Mouse (Mus musculus) lung, postnatal 0 days (tissue): ENCODE results near the gene Neurl1b. TPM values are rescaled to one million over a fixed set of nuclear protein-coding genes. Genes with fewer than 3 reads are reported as not detected.

ENCODE experiments used
- ATAC-seq: fragments of 200-750 bp; cut with Nextera tagmentation; 2 replicates; pipeline ENCODE4 v1.8.0; 2017; ENCODE audit warnings: moderate library complexity
- DNase-seq: peaks from one replicate; pipeline ENCODE4 v3.0.0-alpha.2; 2016; ENCODE audit warnings: low spot score
- H3K27ac ChIP-seq: fragments of 300-500 bp; sonication (generic); 2 replicates; pipeline ENCODE4 v1.5.1; 2014; ENCODE audit warnings: antibody characterized with exemption, mild to moderate bottlenecking, low read length, mixed read lengths
- H3K27me3 ChIP-seq: fragments of 300-500 bp; sonication (generic); replicated peaks from 2 replicates; pipeline ENCODE4 v1.6.1; 2014; ENCODE audit warnings: low read length, mixed read lengths; ENCODE audit not compliant: insufficient read depth
- H3K36me3 ChIP-seq: fragments of 300-500 bp; sonication (generic); 2 replicates; pipeline ENCODE4 v1.6.1; 2014; ENCODE audit warnings: low read length, mixed read lengths; ENCODE audit not compliant: insufficient read depth
- H3K4me1 ChIP-seq: fragments of 300-500 bp; sonication (generic); 2 replicates; pipeline ENCODE4 v1.6.1; 2014; ENCODE audit warnings: antibody characterized with exemption, low read depth, low read length, mixed read lengths; ENCODE audit not compliant: insufficient read depth
- H3K4me2 ChIP-seq: fragments of 300-500 bp; sonication (generic); replicated peaks from 2 replicates; pipeline ENCODE4 v1.6.1; 2014; ENCODE audit warnings: low read depth, mild to moderate bottlenecking, low read length, moderate library complexity, mixed read lengths
- H3K4me3 ChIP-seq: fragments of 300-500 bp; sonication (generic); 2 replicates; pipeline ENCODE4 v1.5.1; 2014; ENCODE audit warnings: low read depth, low read length
- H3K9ac ChIP-seq: fragments of 300-500 bp; sonication (generic); replicated peaks from 2 replicates; pipeline ENCODE4 v1.6.1; 2014; ENCODE audit warnings: low read depth, mild to moderate bottlenecking
- H3K9me3 ChIP-seq: fragments of 300-500 bp; sonication (generic); 2 replicates; pipeline ENCODE4 v1.6.1; 2016; ENCODE audit warnings: low read length, mixed read lengths
- CTCF ChIP-seq: IDR thresholded peaks from 2 replicates; pipeline ENCODE4 v1.5.1; 2016; ENCODE audit warnings: antibody characterized with exemption, mild to moderate bottlenecking
- EP300 ChIP-seq: IDR thresholded peaks from 2 replicates; pipeline ENCODE4 v1.6.1; 2016; ENCODE audit warnings: antibody characterized with exemption, mild to moderate bottlenecking, control low read depth
- WGBS: fragments of 180-500 bp; shearing (Covaris S2); extraction: QIAGEN DNeasy Blood & Tissue Kit; methylation state at CpG from one replicate; pipeline ENCODE4 v1.1.7; 2014; 5-methylcytosine and 5-hydroxymethylcytosine counted together
- polyA plus RNA-seq: library from polyadenylated mRNA; unstranded; fragments of >200 nt; fragmentation: Nextera tagmentation; extraction: Ambion mirVana; gene quantifications from 2 replicates; pipeline ENCODE4 v1.2.1, GENCODE M21; 2015

Gene Neurl1b
- polyA plus RNA-seq, 1 experiment from 2014 or later, result 0.98 TPM

DNA sequence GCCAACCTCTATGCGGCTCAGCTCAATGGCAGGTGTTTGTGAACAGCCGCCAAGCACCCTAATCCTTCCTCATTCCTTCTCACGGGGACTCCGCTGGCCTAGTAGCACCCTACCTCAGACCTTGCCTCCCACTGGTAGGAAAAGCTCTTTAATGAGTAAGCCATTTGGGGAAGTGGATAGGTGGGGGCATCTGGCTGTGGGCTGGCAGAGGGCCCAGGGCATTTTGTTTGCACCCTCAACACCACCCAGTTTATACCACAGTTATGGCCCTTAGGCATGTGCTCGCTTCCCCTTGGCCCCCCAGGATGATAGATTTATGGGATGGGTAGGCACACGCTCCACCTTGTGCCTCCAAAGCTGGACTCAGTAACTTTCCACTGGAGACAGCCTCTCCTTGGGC lies 7.8 kb downstream of the Neurl1b start:
- Histone ChIP-seq H3K4me2 (no peak overlapping the region), H3K36me3 (no peaks in the 10 kb centered on the region), H3K27ac (no peak overlapping the region), H3K9ac (no peak overlapping the region), H3K27me3 (no peaks in the 10 kb centered on the region), H3K4me3 (no peak overlapping the region), H3K9me3 (no peaks in the 10 kb centered on the region), H3K4me1 (peaks cover 10% of the 10 kb centered on the region; the same call in 1 of the 2 replicates)
- TF ChIP-seq EP300 (no peak), CTCF (no peak)
- DNase-seq (peak; percentile 76), ATAC-seq (peak; percentile 38)
- WGBS, result 55% methylated on average over 6 of the region's 6 CpGs

DNA sequence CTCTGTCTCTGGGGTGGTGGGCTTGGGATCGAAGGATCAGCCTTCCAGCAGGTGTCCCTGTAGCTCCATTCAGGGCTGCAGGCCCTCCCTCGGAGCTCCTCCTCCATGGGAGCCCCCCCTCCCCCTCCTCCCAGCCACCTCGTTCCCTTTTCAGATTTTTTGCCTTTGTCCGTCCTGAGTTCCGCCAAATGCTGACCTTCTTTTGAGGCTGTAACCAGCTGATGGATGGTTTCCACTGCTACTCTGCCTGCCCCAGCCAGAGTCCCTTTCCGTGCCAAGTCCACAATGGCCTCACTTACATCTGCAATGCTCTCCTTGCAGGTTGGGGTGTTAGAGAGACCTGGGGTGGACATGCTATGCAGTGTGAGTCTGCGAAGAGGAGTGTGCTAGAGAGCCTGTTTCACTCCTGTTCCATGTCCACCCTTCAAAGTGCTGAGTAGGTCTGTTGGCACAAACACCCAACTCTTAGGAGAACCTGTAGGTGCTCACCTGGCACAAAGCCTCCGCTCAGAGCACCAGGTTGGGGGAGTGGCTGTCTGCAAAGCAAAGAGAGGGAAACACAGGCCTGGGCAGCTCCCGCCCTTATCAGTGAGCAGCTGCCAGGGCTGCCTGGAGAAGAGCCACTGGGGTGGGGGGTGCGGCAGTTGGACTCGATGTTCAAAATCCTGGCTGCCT lies 9.5 kb downstream of the Neurl1b start:
- Histone ChIP-seq H3K27ac (peak overlapping the region; percentile 57; the same call in 1 of the 2 replicates), H3K4me2 (0 out of 2 replicates have a peak overlapping the region, but pooled peaks have one; percentile 33), H3K36me3 (no peaks in the 10 kb centered on the region), H3K9ac (no peak overlapping the region), H3K27me3 (no peaks in the 10 kb centered on the region), H3K4me3 (no peak overlapping the region), H3K4me1 (peaks cover 10% of the 10 kb centered on the region; the same call in 1 of the 2 replicates), H3K9me3 (no peaks in the 10 kb centered on the region)
- TF ChIP-seq CTCF (no peak; the same call in 1 of the 2 replicates), EP300 (no peak)
- WGBS, result 20% methylated on average over 11 of the region's 11 CpGs
- peak; percentile 94 for DNase-seq
- peak; percentile 83 for ATAC-seq

DNA sequence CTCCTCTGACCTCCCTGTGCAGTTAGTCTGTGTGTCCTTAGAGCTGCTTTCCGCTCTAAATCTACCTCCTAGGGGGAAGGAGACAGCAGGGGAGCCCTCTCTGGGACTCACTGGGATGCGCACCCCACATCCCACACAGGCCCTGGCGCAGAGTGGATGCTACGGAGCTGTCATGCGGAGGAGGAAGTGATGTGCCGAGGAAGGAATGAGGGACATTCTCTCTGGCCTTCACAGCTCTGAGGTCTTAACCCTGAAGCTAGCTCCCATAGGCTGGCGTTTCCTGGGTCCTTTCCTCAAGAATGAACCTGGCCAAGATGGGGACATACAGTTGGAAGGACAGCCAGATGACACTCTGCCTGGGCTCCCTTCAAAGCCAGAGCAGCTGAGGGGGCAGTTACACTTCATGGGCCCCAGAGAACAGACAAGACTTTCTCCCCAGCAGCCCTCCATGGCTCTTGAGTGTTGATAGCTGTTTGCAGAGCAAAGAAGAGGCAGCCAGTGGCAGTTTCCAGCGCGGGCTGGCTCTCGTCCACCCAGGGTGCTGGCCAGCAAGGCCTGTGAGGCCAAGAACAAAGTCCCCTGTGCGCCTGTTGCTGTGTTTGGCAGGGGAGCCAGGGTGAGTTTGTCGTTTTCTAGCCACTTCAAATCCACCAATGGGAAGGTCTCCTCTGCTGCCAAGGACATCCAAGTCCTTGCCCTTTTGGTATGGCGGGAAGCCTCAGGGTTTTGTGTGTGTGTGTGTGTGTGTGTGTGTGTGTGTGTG lies 10.5 kb downstream of the Neurl1b start:
- peak; percentile 26 for ATAC-seq
- Histone ChIP-seq H3K4me3 (no peak overlapping the region), H3K9ac (no peak overlapping the region), H3K4me1 (peaks cover 10% of the 10 kb centered on the region; the same call in 1 of the 2 replicates), H3K9me3 (no peaks in the 10 kb centered on the region), H3K36me3 (no peaks in the 10 kb centered on the region), H3K27me3 (no peaks in the 10 kb centered on the region), H3K4me2 (no peak overlapping the region), H3K27ac (peak overlapping the region; percentile 57; the same call in 1 of the 2 replicates)
- WGBS, result 36% methylated on average over 13 of the region's 13 CpGs
- TF ChIP-seq CTCF (no peak), EP300 (no peak)
- peak; percentile 76 for DNase-seq

DNA sequence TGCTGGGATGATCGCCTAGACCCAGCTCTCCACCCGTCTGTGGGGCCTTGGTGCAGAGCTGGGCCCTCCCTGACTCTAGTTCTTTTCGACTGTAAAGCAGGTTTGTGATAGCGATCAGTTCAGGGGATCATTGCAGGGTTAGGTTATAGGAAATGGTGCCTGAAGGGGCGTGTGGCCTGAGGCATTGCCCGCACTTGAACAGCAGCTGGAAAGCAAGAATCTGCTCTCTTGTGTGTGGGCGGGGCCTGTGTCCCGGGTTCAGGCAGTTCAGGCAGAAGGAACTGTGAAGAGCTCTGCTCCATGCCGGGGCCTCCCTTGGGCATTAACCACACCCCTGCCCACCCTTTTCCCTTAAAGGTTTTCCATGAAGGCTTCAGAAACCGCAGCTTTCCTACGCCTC lies 18.7 kb downstream of the Neurl1b start:
- H3K9me3 ChIP-seq, result no peaks in the 10 kb centered on the region
- DNase-seq (no peak), ATAC-seq (no peak)
- H3K4me3 ChIP-seq, result no peak overlapping the region
- H3K9ac ChIP-seq, result no peak overlapping the region
- H3K27ac ChIP-seq, result no peak overlapping the region
- peaks cover 3% of the 10 kb centered on the region; the same call in 1 of the 2 replicates for H3K36me3 ChIP-seq
- no peaks in the 10 kb centered on the region for H3K4me1 ChIP-seq
- TF ChIP-seq CTCF (no peak), EP300 (no peak)
- H3K27me3 ChIP-seq, result no peaks in the 10 kb centered on the region
- 37% methylated on average over 11 of the region's 11 CpGs for WGBS
- H3K4me2 ChIP-seq, result no peak overlapping the region

DNA sequence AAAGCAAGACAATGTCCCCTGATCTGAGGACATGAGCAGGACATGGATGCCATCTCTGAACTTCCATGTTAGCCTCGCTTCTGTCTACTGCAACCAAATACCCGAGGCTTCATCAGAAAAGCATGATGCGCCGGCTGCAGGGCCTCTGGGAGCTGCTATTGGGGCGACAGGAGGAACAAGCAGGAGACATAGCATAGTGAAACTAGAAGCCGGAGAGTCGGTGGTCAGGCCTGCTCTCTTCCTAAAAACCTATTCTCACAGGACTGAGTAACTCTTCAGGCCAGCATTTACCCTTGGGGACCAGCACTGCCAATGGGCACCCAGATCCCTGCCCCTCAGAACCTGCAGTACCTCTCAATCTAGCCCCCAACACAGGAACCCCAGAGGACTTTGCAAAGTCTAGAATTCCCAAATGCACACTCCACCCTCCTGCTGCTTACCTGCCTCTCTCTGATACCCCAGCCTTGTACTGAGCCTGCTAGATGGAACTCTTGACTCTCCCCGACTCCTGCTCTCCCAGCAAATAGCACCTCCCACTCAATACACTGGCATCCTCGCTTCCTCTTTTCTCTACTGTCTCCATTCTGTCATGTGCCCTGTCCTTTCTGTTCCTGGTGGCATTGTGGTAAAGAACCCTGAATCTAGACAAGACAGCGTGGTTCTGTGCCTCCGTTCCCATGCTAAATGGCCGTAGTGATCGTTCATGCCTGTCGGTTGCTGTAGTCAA lies 22.6 kb downstream of the Neurl1b start:
- H3K27me3 ChIP-seq, result 0 out of 2 replicates have a peak, but pooled peaks cover 5% of the 10 kb centered on the region

DNA sequence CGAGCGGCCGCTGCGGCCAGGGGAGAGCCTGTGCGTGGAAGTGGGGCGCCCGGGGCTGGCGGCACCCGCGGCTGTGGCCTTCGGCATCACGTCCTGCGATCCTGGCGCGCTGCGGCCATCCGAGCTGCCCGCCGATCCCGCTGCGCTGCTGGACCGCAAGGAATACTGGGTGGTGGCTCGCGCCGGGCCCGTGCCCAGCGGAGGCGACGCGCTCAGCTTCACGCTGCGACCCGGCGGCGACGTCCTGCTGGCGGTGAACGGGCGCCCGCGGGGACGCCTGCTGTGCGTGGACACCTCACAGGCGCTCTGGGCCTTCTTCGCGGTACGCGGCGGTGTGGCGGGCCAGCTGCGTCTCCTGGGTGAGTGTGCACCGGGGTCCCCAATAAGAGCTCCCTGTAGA lies 24.4 kb downstream of the Neurl1b start:
- Histone ChIP-seq H3K9ac (no peak overlapping the region), H3K4me3 (peak overlapping the region; percentile 20; the same call in 1 of the 2 replicates), H3K36me3 (no peaks in the 10 kb centered on the region), H3K9me3 (no peaks in the 10 kb centered on the region), H3K4me2 (peak overlapping the region; percentile 41), H3K27ac (no peak overlapping the region), H3K4me1 (no peaks in the 10 kb centered on the region), H3K27me3 (0 out of 2 replicates have a peak, but pooled peaks cover 5% of the 10 kb centered on the region)
- DNase-seq, result no peak
- WGBS, result 30% methylated on average over 49 of the region's 52 CpGs
- no peak for TF ChIP-seq CTCF
- no peak for TF ChIP-seq EP300
- ATAC-seq, result no peak

More for the DNA sequence above, 22.6 kb downstream of the Neurl1b start:
- Histone ChIP-seq H3K9me3 (no peaks in the 10 kb centered on the region), H3K9ac (no peak overlapping the region), H3K4me2 (no peak overlapping the region), H3K27ac (no peak overlapping the region), H3K4me1 (no peaks in the 10 kb centered on the region), H3K4me3 (no peak overlapping the region), H3K36me3 (peaks cover 3% of the 10 kb centered on the region; the same call in 1 of the 2 replicates)
- DNase-seq (no peak), ATAC-seq (no peak)
- 85% methylated on average over 14 of the region's 14 CpGs for WGBS
- TF ChIP-seq CTCF, result no peak
- no peak for TF ChIP-seq EP300
